Mouse (Mus musculus): Measurements from ENCODE around the gene Slc35c1.

DNA sequence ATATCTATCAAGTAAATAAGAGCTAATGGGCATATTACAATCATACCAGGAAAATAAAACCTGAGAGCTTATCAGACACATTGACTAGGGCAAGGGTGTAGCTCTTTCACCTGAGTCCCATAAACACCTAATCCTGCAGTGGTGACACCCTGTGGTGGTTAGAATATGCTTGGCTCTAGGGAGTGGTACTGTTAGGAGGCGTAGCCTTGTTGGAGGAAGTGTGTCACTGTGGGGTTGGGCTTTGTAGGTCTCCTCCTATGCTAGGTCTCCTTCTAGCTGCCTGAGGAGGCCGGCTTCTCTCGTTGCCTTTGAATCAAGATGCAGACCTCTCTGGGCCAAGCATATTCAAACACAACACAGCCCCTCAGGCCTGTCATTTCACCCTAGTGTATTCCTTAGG, 14.6 kb upstream of the Slc35c1 start:
- TF ChIP-seq EP300 (IDR thresholded peaks at IDR 0.05; ENCODE audit: insufficient read depth, low read depth, low read length) (no peak), POLR2A (IDR thresholded peaks at IDR 0.05; ENCODE audit: insufficient read depth, low read depth, low read length) (no peak), CTCF (IDR thresholded peaks at IDR 0.05) (no peak)
